Mouse (Mus musculus): ENCODE data around the gene Dpm2. TPM values are rescaled to one million over a fixed set of nuclear protein-coding genes. Genes with fewer than 3 reads are reported as not detected.

Gene Dpm2
- polyA plus RNA-seq (2016; fragmentation: Nextera tagmentation; extraction: Ambion mirVana), result 109 and 111 TPM in 2 replicates

DNA sequence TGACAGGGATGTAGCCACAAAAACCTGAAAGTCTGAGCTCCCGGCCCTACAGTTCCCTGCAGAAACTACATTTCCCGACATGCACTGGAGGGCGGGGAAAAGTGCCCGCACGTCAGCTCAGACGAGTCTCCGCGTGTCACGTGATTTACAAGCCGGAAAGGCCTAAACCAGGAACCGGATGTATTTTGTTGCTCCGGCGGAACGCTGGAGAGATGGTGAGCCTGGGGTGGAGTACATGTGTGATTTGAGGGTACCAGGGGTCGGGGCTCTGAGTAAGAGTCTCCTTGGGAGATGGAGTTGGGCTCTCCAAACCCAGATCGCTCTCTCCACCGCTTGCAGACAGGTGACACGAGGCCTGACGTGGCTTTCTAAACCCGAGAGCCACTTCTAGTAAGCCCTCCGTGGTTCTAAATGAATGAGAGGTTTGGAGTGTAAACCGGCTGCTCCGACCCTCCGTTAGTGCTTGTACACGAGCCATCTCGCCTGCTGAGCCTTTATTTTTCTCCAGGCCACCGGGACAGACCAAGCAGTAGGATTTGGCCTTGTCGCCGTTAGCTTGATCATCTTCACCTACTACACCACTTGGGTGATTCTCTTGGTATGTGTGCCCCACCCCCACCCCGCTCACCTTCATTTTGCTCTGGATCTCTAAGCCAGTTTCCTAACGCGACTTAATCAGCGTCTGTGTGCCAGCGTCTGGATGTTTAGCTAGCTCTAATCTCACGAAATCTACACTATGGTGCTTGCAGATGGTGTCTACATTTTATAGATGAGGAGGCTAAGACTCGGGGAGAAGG is at the start of gene Dpm2:
Gene Dpm2, plus strand, starts transcription at position 161 of the 797 bp plus-strand sequence.
- H3K36me3 ChIP-seq (replicated peaks), result peaks cover 42% of the 10 kb centered on the region
- no peaks in the 10 kb centered on the region for H3K27me3 ChIP-seq (replicated peaks; ENCODE audit: low read depth, poor library complexity, severe bottlenecking)
- H3K27ac ChIP-seq (replicated peaks), result peak within 1 kb of the TSS; percentile 76

DNA sequence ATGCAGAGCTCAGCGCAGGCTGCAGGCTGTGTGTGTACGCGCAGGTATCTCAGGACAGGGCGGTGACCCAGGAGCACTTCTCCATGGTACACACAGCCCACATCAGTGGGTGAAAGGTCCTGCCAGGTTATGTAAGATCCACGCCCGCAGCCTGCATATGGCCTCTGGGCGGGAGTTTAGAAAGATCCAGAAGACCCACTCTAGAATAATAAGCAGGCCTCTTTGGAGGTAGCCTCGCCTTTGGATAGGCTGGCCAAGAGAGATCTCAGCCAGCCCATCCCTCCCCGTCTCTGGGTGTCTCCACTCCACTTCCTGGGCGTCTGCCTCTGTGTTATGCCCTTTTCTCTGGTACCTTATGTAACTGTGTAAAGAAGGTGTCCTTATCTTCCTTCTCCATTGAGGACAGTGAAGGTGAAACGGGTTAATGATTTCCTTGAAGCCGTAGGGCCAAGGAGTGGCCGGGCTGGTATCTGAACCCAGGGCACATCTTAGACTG is 46.1 kb upstream of the Dpm2 start:
- Histone ChIP-seq H3K4me1 (peaks cover 27% of the 10 kb centered on the region), H3K9me3 (no peaks in the 10 kb centered on the region), H3K27me3 (replicated peaks; ENCODE audit: low read depth, poor library complexity, severe bottlenecking) (no peaks in the 10 kb centered on the region), H3K27ac (replicated peaks) (no peak overlapping the region), H3K4me3 (no peak overlapping the region), H3K36me3 (replicated peaks) (no peaks in the 10 kb centered on the region)
- no peak for DNase-seq (ENCODE audit: low spot score)
- 90% methylated on average over 13 of the region's 13 CpGs for WGBS

More for the DNA sequence above, at the start of gene Dpm2:
- 2% methylated on average over 36 of the region's 36 CpGs for WGBS
- peak; percentile 90 for DNase-seq (ENCODE audit: low spot score)
- Histone ChIP-seq H3K4me3 (peak within 1 kb of the TSS; percentile 74), H3K9me3 (no peaks in the 10 kb centered on the region), H3K4me1 (peaks cover 26% of the 10 kb centered on the region)

DNA sequence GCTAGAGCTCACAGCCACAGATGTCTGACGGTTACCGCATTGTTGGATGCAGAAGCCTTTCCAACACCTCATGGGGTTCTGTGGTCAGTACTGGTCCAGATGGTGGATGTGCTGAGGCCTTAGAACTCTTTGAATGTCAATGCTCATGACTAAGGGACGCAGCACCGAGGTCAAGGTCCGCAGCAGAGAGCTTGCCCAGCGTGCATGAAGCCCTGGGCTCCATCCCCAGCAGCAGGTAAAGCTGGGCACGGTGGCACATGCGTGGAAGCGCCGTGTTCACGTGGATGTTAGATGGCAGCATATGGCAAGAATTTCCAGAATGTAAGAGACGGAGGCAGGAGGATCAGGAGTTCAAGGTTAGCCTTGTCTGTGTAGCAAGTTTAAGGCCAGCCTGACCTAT is 44.8 kb upstream of the Dpm2 start:
- H3K27ac ChIP-seq (replicated peaks), result no peak overlapping the region
- no peaks in the 10 kb centered on the region for H3K9me3 ChIP-seq
- no peaks in the 10 kb centered on the region for H3K36me3 ChIP-seq (replicated peaks)
- peaks cover 27% of the 10 kb centered on the region for H3K4me1 ChIP-seq
- DNase-seq (ENCODE audit: low spot score), result no peak
- no peaks in the 10 kb centered on the region for H3K27me3 ChIP-seq (replicated peaks; ENCODE audit: low read depth, poor library complexity, severe bottlenecking)
- no peak overlapping the region for H3K4me3 ChIP-seq
- WGBS, result 83% methylated on average over 12 of the region's 12 CpGs

DNA sequence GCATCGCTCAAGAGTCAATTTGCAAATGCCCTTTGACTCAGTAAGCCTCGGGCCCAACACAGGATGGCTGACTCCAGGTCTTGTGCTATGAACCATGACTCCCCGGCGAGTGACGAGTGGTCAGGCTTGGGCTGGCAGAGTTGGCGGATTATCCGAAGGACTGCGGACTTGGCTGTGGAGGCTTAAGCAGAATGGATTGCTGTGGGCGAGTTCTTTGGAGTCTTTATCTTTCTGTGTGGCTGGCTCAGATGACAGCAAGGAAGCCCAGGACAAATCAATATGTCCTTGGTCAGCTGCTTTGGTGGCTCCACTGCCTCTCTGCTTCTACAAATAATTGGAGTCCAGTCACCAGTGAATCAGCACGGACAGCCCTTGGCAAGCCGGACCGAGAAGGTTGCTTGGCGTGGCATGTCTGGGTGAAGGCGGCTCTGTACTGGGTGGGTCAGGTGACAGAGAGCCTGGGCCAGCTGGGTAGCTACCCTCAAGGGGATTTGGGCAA is 43.1 kb upstream of the Dpm2 start:
- 73% methylated on average over 14 of the region's 14 CpGs for WGBS
- no peaks in the 10 kb centered on the region for H3K36me3 ChIP-seq (replicated peaks)
- peaks cover 19% of the 10 kb centered on the region for H3K4me1 ChIP-seq
- H3K27me3 ChIP-seq (replicated peaks; ENCODE audit: low read depth, poor library complexity, severe bottlenecking), result no peaks in the 10 kb centered on the region
- no peak overlapping the region for H3K27ac ChIP-seq (replicated peaks)
- H3K4me3 ChIP-seq, result no peak overlapping the region
- no peaks in the 10 kb centered on the region for H3K9me3 ChIP-seq
- no peak for DNase-seq (ENCODE audit: low spot score)

DNA sequence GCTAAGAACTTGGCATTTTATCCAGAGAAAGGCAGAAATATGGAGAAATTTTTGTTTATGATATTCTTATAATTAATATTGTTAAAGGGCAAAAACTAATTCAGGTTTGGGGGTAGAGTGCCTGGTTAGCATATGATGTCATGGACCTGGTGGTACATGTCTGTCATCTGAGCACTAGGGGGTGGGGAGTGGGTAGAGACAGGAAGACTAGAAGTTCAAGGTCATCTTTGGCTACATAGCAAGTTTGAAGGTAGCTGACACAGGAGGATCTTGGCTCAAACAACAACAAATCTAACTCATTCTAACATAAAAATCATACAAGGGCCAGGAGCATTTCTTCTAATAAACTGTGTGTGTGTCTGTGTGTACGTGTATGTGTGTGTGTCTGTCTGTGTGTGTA is 42.3 kb upstream of the Dpm2 start:
- no peak overlapping the region for H3K27ac ChIP-seq (replicated peaks)
- WGBS, result 81% methylated on average over 1 of the region's 1 CpGs

DNA sequence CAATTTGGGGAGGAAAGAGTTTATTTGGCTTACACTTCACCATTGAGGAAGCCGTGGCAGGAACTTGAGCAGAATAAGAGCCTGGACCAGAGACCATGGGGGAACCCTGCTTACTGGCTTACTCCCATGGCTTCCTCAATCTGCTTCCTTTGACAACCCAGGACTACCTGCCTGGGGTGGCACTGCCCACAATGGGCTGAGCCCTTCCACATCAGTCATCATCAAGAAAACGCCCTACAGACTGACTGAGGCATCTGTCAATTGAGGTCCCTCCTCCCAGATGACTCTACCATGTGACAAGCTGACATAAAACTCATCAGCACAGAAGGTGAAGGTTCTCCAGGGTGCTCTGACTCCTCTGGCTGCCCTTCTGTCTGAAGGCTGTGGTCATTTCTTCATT is 40.2 kb upstream of the Dpm2 start:
- WGBS, result 80% methylated on average over 2 of the region's 2 CpGs
- H3K9me3 ChIP-seq, result no peaks in the 10 kb centered on the region
- no peaks in the 10 kb centered on the region for H3K27me3 ChIP-seq (replicated peaks; ENCODE audit: low read depth, poor library complexity, severe bottlenecking)
- peaks cover 31% of the 10 kb centered on the region for H3K4me1 ChIP-seq
- H3K27ac ChIP-seq (replicated peaks), result no peak overlapping the region
- H3K4me3 ChIP-seq, result no peak overlapping the region
- no peaks in the 10 kb centered on the region for H3K36me3 ChIP-seq (replicated peaks)
- DNase-seq (ENCODE audit: low spot score), result no peak

More for the DNA sequence above, 42.3 kb upstream of the Dpm2 start:
- DNase-seq (ENCODE audit: low spot score), result no peak
- no peak overlapping the region for H3K4me3 ChIP-seq
- no peaks in the 10 kb centered on the region for H3K9me3 ChIP-seq
- H3K27me3 ChIP-seq (replicated peaks; ENCODE audit: low read depth, poor library complexity, severe bottlenecking), result no peaks in the 10 kb centered on the region
- H3K36me3 ChIP-seq (replicated peaks), result no peaks in the 10 kb centered on the region
- H3K4me1 ChIP-seq, result peaks cover 20% of the 10 kb centered on the region

DNA sequence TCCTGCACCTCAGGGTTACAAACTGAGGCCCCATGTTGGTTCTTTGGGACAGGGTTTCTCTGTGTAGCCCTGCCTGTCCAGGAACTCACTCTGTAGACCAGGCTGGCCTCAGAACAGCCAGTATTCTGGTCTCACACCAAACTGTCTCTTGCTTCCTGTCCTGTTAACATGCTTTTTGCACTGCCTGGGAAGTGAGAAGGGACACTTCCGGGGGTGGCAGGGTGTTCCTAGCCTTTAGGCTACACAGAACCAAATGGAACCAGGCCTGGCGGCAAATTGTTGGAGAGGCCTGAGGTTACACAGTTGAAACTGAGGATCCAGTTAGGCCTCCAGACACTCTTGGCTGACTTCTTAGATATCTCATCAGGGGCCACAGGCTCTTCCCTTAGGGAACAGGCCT is 37.5 kb upstream of the Dpm2 start:
- WGBS, result 77% methylated on average over 2 of the region's 2 CpGs
- Histone ChIP-seq H3K4me3 (no peak overlapping the region), H3K27ac (replicated peaks) (peak overlapping the region; percentile 96), H3K27me3 (replicated peaks; ENCODE audit: low read depth, poor library complexity, severe bottlenecking) (no peaks in the 10 kb centered on the region), H3K4me1 (peaks cover 50% of the 10 kb centered on the region), H3K36me3 (replicated peaks) (no peaks in the 10 kb centered on the region), H3K9me3 (no peaks in the 10 kb centered on the region)
- no peak for DNase-seq (ENCODE audit: low spot score)

DNA sequence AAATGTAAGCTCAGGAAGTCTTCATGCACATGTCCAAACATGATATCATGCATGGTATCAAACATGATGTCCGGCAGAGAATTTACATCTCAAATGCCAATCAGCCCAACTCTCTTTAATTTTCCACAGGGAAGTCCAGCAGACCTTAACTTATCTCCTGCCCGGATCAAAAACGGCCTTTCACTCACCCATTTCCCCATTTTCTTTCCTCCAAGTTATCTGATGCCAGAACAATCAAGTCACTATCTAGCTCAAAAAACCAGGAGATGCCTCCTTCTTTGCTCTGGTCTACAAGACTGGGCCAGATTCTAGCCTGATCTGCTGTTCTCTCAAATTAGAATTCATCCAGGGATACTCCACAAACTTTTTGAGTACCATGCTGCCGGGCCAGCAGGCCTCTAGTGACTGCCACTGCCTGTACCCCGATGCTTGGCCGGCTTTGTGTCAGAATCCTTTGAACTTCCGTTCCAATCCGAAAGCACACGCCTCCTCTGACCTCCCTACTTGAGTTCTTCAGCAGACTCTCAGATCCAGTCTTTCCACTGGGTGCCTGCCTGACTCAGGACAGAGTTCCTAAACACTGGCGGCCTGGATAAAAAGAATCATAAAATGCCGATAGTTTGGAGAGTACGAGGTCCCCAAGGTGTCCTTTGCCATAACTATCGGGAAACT is 36.5 kb upstream of the Dpm2 start:
- Histone ChIP-seq H3K9me3 (no peaks in the 10 kb centered on the region), H3K4me1 (peaks cover 60% of the 10 kb centered on the region), H3K27ac (replicated peaks) (peak overlapping the region; percentile 96), H3K36me3 (replicated peaks) (0 out of 2 replicates have a peak, but pooled peaks cover under 1% of the 10 kb centered on the region), H3K27me3 (replicated peaks; ENCODE audit: low read depth, poor library complexity, severe bottlenecking) (no peaks in the 10 kb centered on the region), H3K4me3 (peak overlapping the region; percentile 80)
- WGBS, result 11% methylated on average over 13 of the region's 13 CpGs
- peak; percentile 76 for DNase-seq (ENCODE audit: low spot score)

DNA sequence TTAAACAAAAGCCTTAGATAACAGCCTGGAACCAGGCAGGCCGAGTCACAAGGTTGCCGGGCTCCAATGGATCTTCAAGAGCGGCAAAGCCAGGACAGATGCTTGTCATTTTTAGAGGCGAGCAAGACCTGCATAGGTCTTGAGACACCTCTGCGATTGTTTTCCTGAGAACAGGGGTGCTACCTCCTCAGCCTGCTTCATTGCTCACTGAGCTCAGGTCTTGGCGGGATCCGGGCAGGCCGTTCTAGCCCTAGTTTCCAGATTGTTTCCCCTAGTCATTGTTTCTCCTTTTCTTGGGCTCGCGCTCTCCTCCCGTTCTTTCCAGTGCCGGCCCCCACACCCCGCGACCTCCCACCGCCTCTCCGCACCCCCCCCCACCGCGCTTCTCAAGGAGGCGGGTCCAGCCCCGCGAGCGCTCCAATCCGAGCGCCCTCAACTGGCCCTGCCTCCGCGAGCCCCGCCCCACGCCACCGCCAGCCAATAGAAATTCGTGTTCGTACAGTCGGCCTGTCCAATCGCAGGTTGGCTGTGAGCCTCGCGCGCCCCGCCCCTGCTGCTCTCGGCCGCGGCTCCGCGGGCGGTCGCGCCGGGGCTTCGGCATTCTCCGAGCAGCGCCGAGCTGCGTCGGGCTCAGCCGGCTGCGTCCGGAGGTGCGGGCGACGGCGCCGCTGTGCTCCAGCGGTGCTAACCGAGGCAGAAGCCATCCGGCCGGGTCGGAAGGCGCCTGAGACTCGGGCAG is 35.8 kb upstream of the Dpm2 start, which contains the start of gene Fam102a:
Gene Fam102a, plus strand, starts transcription at position 600 of the 739 bp plus-strand sequence.
- Histone ChIP-seq H3K4me1 (peaks cover 67% of the 10 kb centered on the region), H3K9me3 (no peaks in the 10 kb centered on the region), H3K27me3 (replicated peaks; ENCODE audit: low read depth, poor library complexity, severe bottlenecking) (no peaks in the 10 kb centered on the region), H3K36me3 (replicated peaks) (0 out of 2 replicates have a peak, but pooled peaks cover 4% of the 10 kb centered on the region), H3K4me3 (peak within 1 kb of the TSS; percentile 80), H3K27ac (replicated peaks) (peak within 1 kb of the TSS; percentile 96)
- peak; percentile 100 for DNase-seq (ENCODE audit: low spot score)
- WGBS, result under 1% methylated on average over 67 of the region's 67 CpGs

DNA sequence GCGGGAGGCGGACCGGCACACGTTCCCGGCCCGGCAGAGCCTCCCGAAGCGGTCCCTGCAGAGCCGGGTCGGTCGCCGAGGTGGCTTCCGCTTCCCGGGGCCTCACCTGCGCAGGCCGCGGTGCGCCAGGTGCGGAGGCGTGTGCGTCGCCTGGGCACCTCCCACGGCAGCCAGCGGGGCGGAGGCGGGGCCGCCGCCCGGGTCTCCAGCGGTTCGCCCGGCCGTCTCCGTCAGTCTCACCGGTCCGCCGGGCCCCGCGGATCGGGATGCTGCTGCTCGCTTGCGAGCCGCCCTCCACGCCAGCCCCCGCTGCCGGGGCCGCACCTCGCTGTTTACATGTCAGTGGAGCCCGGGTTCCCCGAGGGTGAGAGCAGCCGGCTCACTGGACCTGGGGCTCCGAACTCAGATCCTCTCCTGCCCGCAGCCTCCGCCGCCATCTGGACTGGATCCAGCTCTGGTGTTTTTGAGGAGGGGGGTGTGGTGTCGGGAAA is 35.1 kb upstream of the Dpm2 start:
- 0 out of 2 replicates have a peak, but pooled peaks cover 4% of the 10 kb centered on the region for H3K36me3 ChIP-seq (replicated peaks)
- H3K9me3 ChIP-seq, result no peaks in the 10 kb centered on the region
- peak; percentile 71 for DNase-seq (ENCODE audit: low spot score)
- peak overlapping the region; percentile 80 for H3K4me3 ChIP-seq
- H3K27ac ChIP-seq (replicated peaks), result peak overlapping the region; percentile 96
- peaks cover 73% of the 10 kb centered on the region for H3K4me1 ChIP-seq
- H3K27me3 ChIP-seq (replicated peaks; ENCODE audit: low read depth, poor library complexity, severe bottlenecking), result no peaks in the 10 kb centered on the region
- under 1% methylated on average over 56 of the region's 56 CpGs for WGBS

DNA sequence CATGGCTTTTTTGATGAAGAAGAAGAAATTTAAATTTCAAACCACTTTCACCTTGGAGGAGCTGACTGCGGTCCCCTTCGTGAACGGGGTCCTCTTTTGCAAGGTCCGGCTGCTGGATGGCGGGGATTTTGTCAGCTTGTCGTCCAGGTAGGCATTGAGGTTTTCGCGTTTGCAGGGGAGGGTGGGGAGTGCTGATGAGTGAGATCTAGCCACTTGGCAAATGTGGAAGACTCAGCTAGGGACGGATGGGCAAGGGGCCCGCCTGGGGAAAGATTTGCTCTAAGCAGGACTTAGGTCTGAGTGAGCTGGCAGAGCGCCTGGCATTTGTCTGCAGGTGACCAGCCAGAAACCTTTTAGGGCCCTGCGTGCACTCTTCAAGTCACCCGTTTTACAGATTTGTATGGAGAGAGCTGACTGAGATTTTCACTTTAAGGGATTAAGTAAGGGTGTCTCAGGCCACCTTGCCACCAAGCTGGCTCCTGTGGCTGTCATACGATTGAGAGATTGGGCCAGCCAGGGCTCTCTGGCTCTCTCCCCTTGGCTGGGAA is 34.5 kb upstream of the Dpm2 start:
- DNase-seq (ENCODE audit: low spot score), result peak; percentile 24
- under 1% methylated on average over 14 of the region's 14 CpGs for WGBS
- Histone ChIP-seq H3K4me1 (peaks cover 79% of the 10 kb centered on the region), H3K4me3 (peak overlapping the region; percentile 80), H3K27me3 (replicated peaks; ENCODE audit: low read depth, poor library complexity, severe bottlenecking) (no peaks in the 10 kb centered on the region), H3K27ac (replicated peaks) (peak overlapping the region; percentile 96), H3K36me3 (replicated peaks) (0 out of 2 replicates have a peak, but pooled peaks cover 4% of the 10 kb centered on the region), H3K9me3 (no peaks in the 10 kb centered on the region)
